Comparison of ENCODE assay signal across 18 mouse cellular contexts in genomic region chr10:42984886-42985285, GRCm38 (mm10).
A peak's percentile ranks its signal among the peaks of the same experiment; 100 is the strongest.
DNase-seq lines count a peak whose midpoint lies in the region; TF ChIP-seq lines count a peak whose summit lies in the region.
"Had no signal": no experiment of that assay in that cellular context is flagged by ENCODE, and none has a peak within 500 bp of the region (broad histone marks: within the 10 kb centered on the region; RNA-seq: fewer than 3 reads in every experiment).

No protein-coding gene starts in this region.

- no peak for TF ChIP-seq POLR2A in thymus, adult 2 months (IDR thresholded peaks at IDR 0.05; ENCODE audit: control insufficient read depth, extremely low read depth, insufficient read depth, low read length, poor library complexity)

- DNase-seq in retina, postnatal 1 day: peak; percentile 49
- no peak for DNase-seq in retina, embryonic 14.5 days (ENCODE audit: low spot score)
- peak; percentile 57 for DNase-seq in adrenal gland, adult 8-10 months
- DNase-seq in adrenal gland, postnatal 36 days: peak; percentile 64 to 68
- DNase-seq in neural tube, embryonic 10.5 days (ENCODE audit: extremely low spot score, low spot score): no peak
- no peak for DNase-seq in thymus, adult 2 months
- DNase-seq: cerebellum, adult 18-20 months; cerebellum, adult 9-11 months; cerebellum, postnatal 36 days; forebrain, postnatal 0 days; gastrocnemius, postnatal 25 days; heart, adult 18-20 months; heart, postnatal 10 days had no signal

- no peak for TF ChIP-seq CTCF in thymus, adult 2 months (IDR thresholded peaks at IDR 0.05; ENCODE audit: borderline replicate concordance, control insufficient read depth, extremely low read depth, insufficient read depth, low read length, poor library complexity)

- no peaks in the 10 kb centered on the region for H3K27me3 ChIP-seq in thymus, adult 2 months (ENCODE audit: control insufficient read depth, insufficient read depth, low read length)
- H3K27me3 ChIP-seq: forebrain, embryonic 13.5 days; hindbrain, embryonic 15.5 days had no signal

- 81% methylated on average over 4 of the region's 4 CpGs for WGBS in thymus, adult 2 months

- H3K4me3 ChIP-seq in thymus, adult 2 months (ENCODE audit: control insufficient read depth, insufficient read depth, low read length): no peak overlapping the region
- H3K4me3 ChIP-seq: embryonic facial prominence, embryonic 13.5 days; forebrain, embryonic 13.5 days; heart, embryonic 10.5 days; hindbrain, embryonic 10.5 days; hindbrain, embryonic 15.5 days had no signal

- no peaks in the 10 kb centered on the region for H3K4me1 ChIP-seq in thymus, adult 2 months (replicated peaks; ENCODE audit: control insufficient read depth, insufficient read depth, low read length)

- no peak overlapping the region for H3K27ac ChIP-seq in thymus, adult 2 months (ENCODE audit: control insufficient read depth, insufficient read depth, low read length)
- H3K27ac ChIP-seq: embryonic facial prominence, embryonic 13.5 days; forebrain, embryonic 13.5 days; heart, embryonic 10.5 days; hindbrain, embryonic 10.5 days; hindbrain, embryonic 15.5 days had no signal

- H3K36me3 ChIP-seq in thymus, adult 2 months (ENCODE audit: control insufficient read depth, insufficient read depth, low read length): no peaks in the 10 kb centered on the region
- H3K36me3 ChIP-seq: embryonic facial prominence, embryonic 13.5 days; heart, embryonic 10.5 days; hindbrain, embryonic 10.5 days; hindbrain, embryonic 15.5 days had no signal

Comparison
In these comparisons a context has a peak if more than half of its experiments do, and no peak if none do; other contexts are left out.
1. DNase-seq: peak in retina, postnatal 1 day (single experiment), adrenal gland, adult 8-10 months (single experiment) and adrenal gland, postnatal 36 days (2 of 2); none in retina, embryonic 14.5 days (single experiment), neural tube, embryonic 10.5 days (single experiment) and thymus, adult 2 months (single experiment).